Mouse (Mus musculus) C2C12 (cell line): ENCODE data around the gene Atat1. TPM values are rescaled to one million over a fixed set of nuclear protein-coding genes. Genes with fewer than 3 reads are reported as not detected.
"Not testable (repeated sequence)": the region's sequence is repeated elsewhere in the genome, so short reads cannot be mapped to it uniquely, and the experiment has no call there.

Source experiments
- H3K27me3 ChIP-seq: one replicate; pipeline ENCODE4 v1.6.1; 2011; ENCODE audit not compliant: control insufficient read depth, insufficient read depth, insufficient read length
- H3K36me3 ChIP-seq: one replicate; pipeline ENCODE4 v1.6.1; 2011; ENCODE audit not compliant: control insufficient read depth, insufficient read depth
- H3K4me3 ChIP-seq: one replicate; pipeline ENCODE4 v1.5.1; 2011; ENCODE audit warnings: mild to moderate bottlenecking, control low read depth; ENCODE audit not compliant: poor library complexity, insufficient read depth, severe bottlenecking
- H3K79me2 ChIP-seq: one replicate; pipeline ENCODE4 v1.6.1; 2011; ENCODE audit not compliant: control insufficient read depth, insufficient read depth
- H3K79me3 ChIP-seq: one replicate; pipeline ENCODE4 v1.6.1; 2011; ENCODE audit warnings: low read depth, control low read depth
- H3ac ChIP-seq: one replicate; pipeline ENCODE3; 2011; ENCODE audit warnings: low read depth; ENCODE audit not compliant: control insufficient read depth, insufficient read length
- CEBPB ChIP-seq: IDR thresholded peaks from one replicate; pipeline ENCODE4 v1.6.1; 2011; ENCODE audit warnings: low read depth, mild to moderate bottlenecking, control low read depth, moderate library complexity
- CTCF ChIP-seq: IDR thresholded peaks from one replicate; pipeline ENCODE4 v1.5.1; 2011; ENCODE audit not compliant: control insufficient read depth, insufficient read depth, insufficient read length
- FOSL1 ChIP-seq: IDR thresholded peaks from one replicate; pipeline ENCODE4 v1.8.0; 2011; ENCODE audit warnings: mild to moderate bottlenecking, low read length; ENCODE audit not compliant: poor library complexity, insufficient read depth, severe bottlenecking
- MAX ChIP-seq: IDR thresholded peaks from one replicate; pipeline ENCODE4 v1.6.1; 2011; ENCODE audit warnings: mild to moderate bottlenecking, control low read depth
- MYOD1 ChIP-seq: IDR thresholded peaks from one replicate; pipeline ENCODE4 v1.6.1; 2011; ENCODE audit warnings: low read depth; ENCODE audit not compliant: control insufficient read depth, insufficient read length
- MYOG ChIP-seq: IDR thresholded peaks from one replicate; pipeline ENCODE4 v1.6.1; 2011; ENCODE audit not compliant: control insufficient read depth, insufficient read length; ENCODE audit errors: extremely low read depth
- USF1 ChIP-seq: IDR thresholded peaks from one replicate; pipeline ENCODE4 v1.6.1; 2011; ENCODE audit warnings: low read depth, mild to moderate bottlenecking, control low read depth, moderate library complexity
- polyA plus RNA-seq: library from polyadenylated mRNA; unstranded; fragments of >200 nt; fragmentation: generic; extraction: Trizol; gene quantifications from one replicate; pipeline ENCODE4 v1.2.1, GENCODE M21; 2012; ENCODE audit warnings: missing spikeins

Atat1 gene
- polyA plus RNA-seq, 1 experiment: 13.1 TPM

DNA sequence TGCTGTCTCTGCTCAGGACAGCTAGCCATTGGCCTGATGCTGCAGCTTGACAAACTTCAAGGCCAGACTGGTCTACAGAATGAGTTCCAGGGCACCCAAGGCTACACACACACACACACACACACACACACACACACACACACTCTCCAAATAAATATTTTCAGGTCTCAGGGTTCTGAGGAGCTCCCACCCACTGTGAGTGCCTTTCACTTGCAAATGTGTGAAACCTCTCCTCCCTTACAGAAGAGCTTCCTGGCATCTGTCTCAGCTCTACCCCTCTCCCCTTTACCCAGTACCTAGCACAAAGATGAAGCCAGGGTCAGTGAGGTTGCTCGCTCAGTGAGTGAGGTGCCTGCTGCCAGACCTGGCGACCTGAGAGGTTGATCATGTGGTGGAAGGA, 29.2 kb upstream of the Atat1 start:
- Histone ChIP-seq H3K36me3 (no peaks in the 10 kb centered on the region), H3K4me3 (no peak overlapping the region)

DNA sequence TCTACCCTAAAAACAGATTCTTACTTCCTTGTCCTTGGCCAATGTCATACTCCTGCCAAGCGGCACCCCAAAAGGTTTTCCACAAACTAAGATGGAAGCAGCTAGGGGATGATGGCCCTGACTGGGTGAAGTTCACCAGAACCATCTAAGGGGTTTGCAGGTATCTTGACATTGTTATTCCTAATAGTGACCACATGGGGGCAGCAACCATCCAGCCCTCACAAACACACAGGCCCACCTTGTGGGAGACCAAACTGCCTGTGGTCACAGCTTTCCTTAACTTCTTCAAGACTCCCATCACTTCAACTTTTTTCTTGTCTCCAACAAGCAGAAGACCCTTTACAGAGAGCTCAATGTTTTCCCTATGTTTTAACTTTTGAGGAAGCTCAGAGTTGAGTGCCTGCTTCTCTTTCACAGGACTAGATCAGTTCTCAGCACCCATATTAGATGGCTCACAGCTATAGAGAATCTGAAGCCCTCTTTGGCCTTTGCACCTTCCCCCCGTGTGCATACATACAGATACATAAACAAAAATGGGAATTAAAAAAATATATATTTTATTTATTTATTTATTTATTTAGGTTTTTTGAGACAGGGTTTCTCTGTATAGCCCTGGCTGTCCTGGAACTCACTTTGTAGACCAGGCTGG, 27.9 kb upstream of the Atat1 start:
- H3K4me3 ChIP-seq: no peak overlapping the region
- H3K27me3 ChIP-seq: no peaks in the 10 kb centered on the region
- H3K79me3 ChIP-seq: no peaks in the 10 kb centered on the region
- peaks cover under 1% of the 10 kb centered on the region for H3K36me3 ChIP-seq
- no peak for TF ChIP-seq USF1
- TF ChIP-seq CTCF: peak; percentile 23
- no peaks in the 10 kb centered on the region for H3K79me2 ChIP-seq
- H3ac ChIP-seq: no peak overlapping the region

More for the DNA sequence above, 29.2 kb upstream of the Atat1 start:
- H3ac ChIP-seq: no peak overlapping the region
- no peak for TF ChIP-seq CEBPB
- no peak for TF ChIP-seq MYOG
- no peak for TF ChIP-seq MAX
- no peak for TF ChIP-seq MYOD1
- TF ChIP-seq CTCF: no peak
- TF ChIP-seq FOSL1: no peak
- TF ChIP-seq USF1: no peak
- H3K27me3 ChIP-seq: no peaks in the 10 kb centered on the region
- H3K79me2 ChIP-seq: no peaks in the 10 kb centered on the region
- no peaks in the 10 kb centered on the region for H3K79me3 ChIP-seq

DNA sequence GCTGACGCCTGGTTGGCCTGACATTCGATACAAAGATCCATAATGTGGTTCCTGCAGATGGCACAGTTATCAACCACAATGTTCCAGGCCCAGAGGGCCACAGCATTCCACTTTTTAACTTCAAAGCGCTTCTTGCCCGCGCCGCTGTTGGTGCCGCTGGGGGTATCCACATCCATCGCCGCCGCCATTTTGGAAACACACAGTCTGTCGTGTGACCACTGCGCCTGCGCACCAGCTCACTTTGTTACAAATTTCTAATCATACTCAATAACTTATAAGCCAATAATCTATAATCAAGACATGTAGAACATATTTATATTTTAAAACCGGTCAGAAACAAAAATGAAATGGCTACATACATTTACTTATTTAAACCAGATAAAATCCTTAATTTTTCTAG, 25.9 kb upstream of the Atat1 start:
- H3K4me3 ChIP-seq, H3K27me3 ChIP-seq, H3ac ChIP-seq, H3K79me2 ChIP-seq, H3K79me3 ChIP-seq: not testable (repeated sequence)
- peaks cover 11% of the 10 kb centered on the region for H3K36me3 ChIP-seq

DNA sequence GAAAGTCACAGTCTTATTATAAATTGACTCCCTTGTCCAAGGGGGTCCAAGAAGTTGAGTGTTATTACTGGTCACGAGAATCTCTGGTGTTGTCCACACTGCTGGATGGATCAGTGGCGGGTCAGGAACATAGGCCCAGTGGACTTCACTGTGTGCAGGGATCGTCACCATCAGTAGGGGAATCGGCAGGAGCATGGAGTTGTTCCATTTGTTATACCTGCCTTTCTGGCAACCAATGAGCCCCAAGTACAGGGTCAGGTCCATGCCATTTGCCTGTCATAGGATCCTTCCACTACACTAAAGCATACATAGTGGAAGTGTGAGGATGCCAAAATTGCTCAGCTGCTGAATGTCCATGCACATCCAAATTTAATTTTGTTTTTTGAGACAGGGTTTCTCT, 22.7 kb upstream of the Atat1 start:
- H3K4me3 ChIP-seq: no peak overlapping the region
- no peaks in the 10 kb centered on the region for H3K79me3 ChIP-seq
- H3K79me2 ChIP-seq: no peaks in the 10 kb centered on the region
- peaks cover 41% of the 10 kb centered on the region for H3K36me3 ChIP-seq
- TF ChIP-seq FOSL1 (no peak), CEBPB (no peak), MAX (no peak), CTCF (no peak), USF1 (no peak), MYOG (no peak), MYOD1 (no peak)
- no peak overlapping the region for H3ac ChIP-seq
- no peaks in the 10 kb centered on the region for H3K27me3 ChIP-seq

DNA sequence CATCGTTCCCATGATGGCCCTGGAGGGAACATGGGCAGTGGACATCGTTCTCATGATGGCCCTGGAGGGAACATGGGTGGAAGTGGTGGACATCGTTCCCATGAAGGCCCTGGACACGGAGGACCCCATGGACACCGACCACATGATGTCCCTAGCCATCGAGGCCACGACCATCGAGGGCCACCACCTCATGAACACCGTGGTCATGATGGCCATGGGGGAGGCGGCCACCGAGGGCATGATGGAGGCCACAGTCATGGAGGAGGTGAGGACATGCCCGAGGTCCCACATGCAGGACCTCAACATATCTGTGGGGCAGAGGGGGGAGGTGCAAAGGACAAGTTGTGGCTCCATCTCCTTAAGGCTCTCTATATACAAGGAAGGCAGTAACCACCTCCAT, 20.8 kb upstream of the Atat1 start:
- Histone ChIP-seq H3K79me3 (no peaks in the 10 kb centered on the region), H3K27me3 (no peaks in the 10 kb centered on the region), H3K79me2 (no peaks in the 10 kb centered on the region), H3K4me3 (no peak overlapping the region), H3K36me3 (peaks cover 59% of the 10 kb centered on the region), H3ac (no peak overlapping the region)
- no peak for TF ChIP-seq CTCF
- no peak for TF ChIP-seq MAX
- no peak for TF ChIP-seq FOSL1
- TF ChIP-seq USF1: no peak

DNA sequence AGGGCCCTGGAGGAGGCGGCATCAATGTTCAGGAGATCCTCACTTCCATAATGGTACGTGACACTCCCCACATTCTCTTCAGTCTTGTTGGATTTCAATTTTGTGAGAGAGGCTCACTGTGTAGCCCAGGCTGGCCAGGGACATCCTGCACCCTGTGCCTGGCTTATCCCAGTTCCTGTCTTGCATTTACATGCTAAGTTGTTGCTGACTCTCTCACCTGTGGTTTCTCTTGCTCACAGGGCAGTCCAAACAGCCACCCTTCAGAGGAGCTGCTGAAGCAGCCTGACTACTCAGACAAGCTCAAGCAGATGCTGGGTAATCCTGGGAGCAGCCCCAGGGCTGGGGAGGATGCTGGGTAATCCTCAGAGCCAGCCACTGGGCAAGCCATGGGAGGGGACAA, 19.7 kb upstream of the Atat1 start:
- Histone ChIP-seq H3K27me3 (no peaks in the 10 kb centered on the region), H3K79me3 (no peaks in the 10 kb centered on the region), H3K79me2 (no peaks in the 10 kb centered on the region), H3ac (no peak overlapping the region), H3K36me3 (peaks cover 70% of the 10 kb centered on the region), H3K4me3 (no peak overlapping the region)
- TF ChIP-seq FOSL1: no peak
- no peak for TF ChIP-seq MYOG
- no peak for TF ChIP-seq CTCF
- no peak for TF ChIP-seq MAX
- TF ChIP-seq MYOD1: no peak
- no peak for TF ChIP-seq CEBPB
- TF ChIP-seq USF1: no peak

DNA sequence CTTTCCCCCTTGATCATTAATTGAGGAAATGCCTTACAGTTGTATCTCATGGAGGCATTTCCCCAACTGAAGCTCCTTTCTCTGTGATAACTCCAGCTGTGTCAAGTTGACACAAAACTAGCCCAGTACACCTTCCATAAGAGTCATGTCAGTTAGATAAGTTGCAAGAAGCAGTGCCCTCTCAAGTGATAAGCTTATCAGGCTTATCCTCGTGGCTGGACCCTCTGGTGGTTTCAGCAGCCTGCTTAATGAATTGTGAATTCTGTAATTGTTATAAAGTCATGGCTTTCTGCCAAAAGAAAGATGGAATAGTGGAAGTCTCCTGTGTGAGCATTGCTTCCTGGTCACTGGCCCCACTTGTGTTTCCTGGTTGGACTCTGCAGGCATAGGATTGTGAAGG, 17.6 kb upstream of the Atat1 start:
- Histone ChIP-seq H3K27me3 (no peaks in the 10 kb centered on the region), H3ac (no peak overlapping the region), H3K4me3 (no peak overlapping the region), H3K79me2 (no peaks in the 10 kb centered on the region), H3K36me3 (peaks cover 86% of the 10 kb centered on the region), H3K79me3 (peaks cover 1% of the 10 kb centered on the region)
- no peak for TF ChIP-seq MAX
- no peak for TF ChIP-seq MYOD1
- TF ChIP-seq CTCF: no peak
- TF ChIP-seq FOSL1: no peak
- no peak for TF ChIP-seq USF1
- no peak for TF ChIP-seq MYOG
- TF ChIP-seq CEBPB: no peak
